Mouse (Mus musculus): Measurements from ENCODE around the gene H2al1a. TPM values are rescaled to one million over a fixed set of nuclear protein-coding genes. Genes with fewer than 3 reads are reported as not detected.
"Not testable (repeated sequence)": the region's sequence is repeated elsewhere in the genome, so short reads cannot be mapped to it uniquely, and the experiment has no call there.

Gene H2al1a
- polyA plus RNA-seq, 1 experiment from 2014 or later: not detected

DNA sequence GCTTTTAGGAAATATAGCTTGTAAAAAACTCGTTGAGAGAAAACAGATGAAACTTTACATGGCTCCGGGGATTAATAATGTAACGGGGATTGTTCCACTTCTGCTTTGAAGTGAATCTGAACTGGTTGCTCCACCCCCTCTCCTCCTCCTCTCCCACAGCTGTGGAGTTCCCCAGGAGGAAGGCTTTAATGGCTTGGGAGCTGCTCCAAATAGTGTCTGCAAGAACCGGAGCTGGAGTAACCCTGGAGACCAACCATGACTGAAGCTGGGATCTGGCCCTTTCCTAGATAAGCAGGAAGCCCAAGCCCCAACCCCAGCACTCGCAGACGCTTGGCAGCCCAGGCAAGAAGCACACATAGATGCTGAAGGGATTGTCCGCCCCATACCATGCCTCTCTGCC, 31.3 kb upstream of the H2al1a start:
- WGBS: 65% methylated on average over 7 of the region's 7 CpGs
- no peak for ATAC-seq
- TF ChIP-seq CTCF (IDR thresholded peaks at IDR 0.05; ENCODE audit: low read depth): no peak
- Histone ChIP-seq H3K36me3 (ENCODE audit: control insufficient read depth, insufficient read depth) (no peaks in the 10 kb centered on the region), H3K4me3 (ENCODE audit: low read depth, low read length) (no peak overlapping the region), H3K27ac (ENCODE audit: low read depth, low read length) (no peak overlapping the region), H3K9ac (ENCODE audit: low read depth, low read length) (no peak overlapping the region), H3K9me3 (ENCODE audit: control insufficient read depth) (no peaks in the 10 kb centered on the region), H3K27me3 (replicated peaks; ENCODE audit: control insufficient read depth, insufficient read depth, low read length) (no peaks in the 10 kb centered on the region), H3K4me1 (replicated peaks; ENCODE audit: control insufficient read depth, insufficient read depth, low read length) (no peaks in the 10 kb centered on the region), H3K4me2 (replicated peaks; ENCODE audit: low read depth) (no peak overlapping the region)

DNA sequence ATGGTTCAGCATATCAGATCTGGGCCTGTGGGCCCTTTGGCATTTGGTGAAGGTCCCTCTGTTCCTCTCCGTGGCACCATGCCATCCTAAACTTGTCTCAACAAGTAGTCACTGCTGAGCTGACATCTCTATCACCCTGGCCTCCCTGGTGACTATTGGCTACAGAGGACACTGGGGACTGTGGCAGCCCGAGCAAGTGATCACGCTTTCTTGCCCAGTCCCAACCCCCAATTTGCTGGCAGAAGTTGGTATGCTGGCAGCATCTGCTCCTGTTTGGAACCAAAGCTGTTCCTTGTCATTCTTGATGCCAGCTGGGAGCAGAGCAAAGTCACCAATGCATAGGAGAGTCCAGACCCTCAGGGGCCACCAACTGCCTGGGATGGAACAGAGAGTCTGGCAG, 30.0 kb upstream of the H2al1a start:
- H3K36me3 ChIP-seq (ENCODE audit: control insufficient read depth, insufficient read depth): no peaks in the 10 kb centered on the region
- no peak overlapping the region for H3K4me3 ChIP-seq (ENCODE audit: low read depth, low read length)
- H3K27me3 ChIP-seq (replicated peaks; ENCODE audit: control insufficient read depth, insufficient read depth, low read length): no peaks in the 10 kb centered on the region
- H3K9me3 ChIP-seq (ENCODE audit: control insufficient read depth): no peaks in the 10 kb centered on the region
- H3K9ac ChIP-seq (ENCODE audit: low read depth, low read length): no peak overlapping the region
- no peak for TF ChIP-seq CTCF (IDR thresholded peaks at IDR 0.05; ENCODE audit: low read depth)
- WGBS: 89% methylated on average over 3 of the region's 3 CpGs
- no peak overlapping the region for H3K4me2 ChIP-seq (replicated peaks; ENCODE audit: low read depth)
- H3K27ac ChIP-seq (ENCODE audit: low read depth, low read length): no peak overlapping the region
- H3K4me1 ChIP-seq (replicated peaks; ENCODE audit: control insufficient read depth, insufficient read depth, low read length): no peaks in the 10 kb centered on the region
- no peak for ATAC-seq

DNA sequence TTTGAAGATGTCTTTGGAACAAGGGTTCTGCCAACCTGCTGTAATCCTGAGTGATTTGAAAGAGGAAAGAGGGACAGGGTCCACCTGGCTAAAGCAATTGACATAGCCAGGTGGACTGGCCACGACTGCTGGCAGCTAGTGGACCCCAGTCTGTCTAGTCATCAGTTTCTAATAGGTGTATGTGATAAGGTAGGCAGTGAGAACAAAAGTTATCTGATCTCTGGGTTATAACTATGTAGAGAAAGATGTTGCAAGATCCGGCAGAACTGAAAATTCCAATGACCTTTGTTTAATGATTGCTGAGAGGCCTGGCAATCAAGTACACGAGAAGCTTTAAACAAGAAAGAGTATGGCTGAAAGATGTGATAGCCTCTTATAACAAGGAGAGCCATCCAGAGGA, 25.9 kb upstream of the H2al1a start:
- H3K4me1 ChIP-seq (replicated peaks; ENCODE audit: control insufficient read depth, insufficient read depth, low read length): no peaks in the 10 kb centered on the region
- H3K4me2 ChIP-seq (replicated peaks; ENCODE audit: low read depth): no peak overlapping the region
- no peak overlapping the region for H3K4me3 ChIP-seq (ENCODE audit: low read depth, low read length)
- TF ChIP-seq CTCF (IDR thresholded peaks at IDR 0.05; ENCODE audit: low read depth): no peak
- H3K27ac ChIP-seq (ENCODE audit: low read depth, low read length): no peak overlapping the region
- no peak overlapping the region for H3K9ac ChIP-seq (ENCODE audit: low read depth, low read length)
- no peaks in the 10 kb centered on the region for H3K36me3 ChIP-seq (ENCODE audit: control insufficient read depth, insufficient read depth)
- no peaks in the 10 kb centered on the region for H3K27me3 ChIP-seq (replicated peaks; ENCODE audit: control insufficient read depth, insufficient read depth, low read length)
- no peaks in the 10 kb centered on the region for H3K9me3 ChIP-seq (ENCODE audit: control insufficient read depth)
- 46% methylated on average over 3 of the region's 3 CpGs for WGBS
- ATAC-seq: no peak

GRCm38 (mm10) chrX:11277083-11277482, 22.0 kb upstream of the H2al1a start:
- H3K27ac ChIP-seq (ENCODE audit: low read depth, low read length): no peak overlapping the region
- no peaks in the 10 kb centered on the region for H3K4me1 ChIP-seq (replicated peaks; ENCODE audit: control insufficient read depth, insufficient read depth, low read length)
- no peak for ATAC-seq
- no peak overlapping the region for H3K4me3 ChIP-seq (ENCODE audit: low read depth, low read length)
- no peak for TF ChIP-seq CTCF (IDR thresholded peaks at IDR 0.05; ENCODE audit: low read depth)
- H3K4me2 ChIP-seq (replicated peaks; ENCODE audit: low read depth): no peak overlapping the region
- 67% methylated on average over 6 of the region's 6 CpGs for WGBS
- H3K36me3 ChIP-seq (ENCODE audit: control insufficient read depth, insufficient read depth): no peaks in the 10 kb centered on the region
- no peak overlapping the region for H3K9ac ChIP-seq (ENCODE audit: low read depth, low read length)
- no peaks in the 10 kb centered on the region for H3K9me3 ChIP-seq (ENCODE audit: control insufficient read depth)
- H3K27me3 ChIP-seq (replicated peaks; ENCODE audit: control insufficient read depth, insufficient read depth, low read length): no peaks in the 10 kb centered on the region

GRCm38 (mm10) chrX:11280741-11281140, 18.3 kb upstream of the H2al1a start:
- H3K27ac ChIP-seq (ENCODE audit: low read depth, low read length): no peak overlapping the region
- no peak for TF ChIP-seq CTCF (IDR thresholded peaks at IDR 0.05; ENCODE audit: low read depth)
- no peak for ATAC-seq
- no peaks in the 10 kb centered on the region for H3K36me3 ChIP-seq (ENCODE audit: control insufficient read depth, insufficient read depth)
- H3K4me3 ChIP-seq (ENCODE audit: low read depth, low read length): no peak overlapping the region
- H3K27me3 ChIP-seq (replicated peaks; ENCODE audit: control insufficient read depth, insufficient read depth, low read length): no peaks in the 10 kb centered on the region
- no peaks in the 10 kb centered on the region for H3K9me3 ChIP-seq (ENCODE audit: control insufficient read depth)
- H3K4me2 ChIP-seq (replicated peaks; ENCODE audit: low read depth): no peak overlapping the region
- 65% methylated on average over 2 of the region's 2 CpGs for WGBS
- H3K9ac ChIP-seq (ENCODE audit: low read depth, low read length): no peak overlapping the region
- no peaks in the 10 kb centered on the region for H3K4me1 ChIP-seq (replicated peaks; ENCODE audit: control insufficient read depth, insufficient read depth, low read length)

- Histone ChIP-seq H3K27me3 (replicated peaks; ENCODE audit: control insufficient read depth, insufficient read depth, low read length) (no peaks in the 10 kb centered on the region; the same call in 1 of the 2 replicates), H3K27ac (ENCODE audit: low read depth, low read length) (no peak overlapping the region), H3K9me3 (ENCODE audit: control insufficient read depth) (no peaks in the 10 kb centered on the region), H3K9ac (ENCODE audit: low read depth, low read length) (no peak overlapping the region), H3K4me3 (ENCODE audit: low read depth, low read length) (no peak overlapping the region), H3K4me2 (replicated peaks; ENCODE audit: low read depth) (no peak overlapping the region), H3K36me3 (ENCODE audit: control insufficient read depth, insufficient read depth) (no peaks in the 10 kb centered on the region), H3K4me1 (replicated peaks; ENCODE audit: control insufficient read depth, insufficient read depth, low read length) (no peaks in the 10 kb centered on the region)
- WGBS: 46% methylated on average over 14 of the region's 14 CpGs
- no peak for ATAC-seq
- TF ChIP-seq CTCF (IDR thresholded peaks at IDR 0.05; ENCODE audit: low read depth): no peak
Measured at GRCm38 (mm10) chrX:11288306-11288882, 10.7 kb upstream of the H2al1a start.

GRCm38 (mm10) chrX:11289244-11289643, 9.8 kb upstream of the H2al1a start:
- Histone ChIP-seq H3K9me3 (ENCODE audit: control insufficient read depth) (no peaks in the 10 kb centered on the region), H3K4me3 (ENCODE audit: low read depth, low read length) (no peak overlapping the region), H3K27me3 (replicated peaks; ENCODE audit: control insufficient read depth, insufficient read depth, low read length) (no peaks in the 10 kb centered on the region; the same call in 1 of the 2 replicates), H3K4me1 (replicated peaks; ENCODE audit: control insufficient read depth, insufficient read depth, low read length) (no peaks in the 10 kb centered on the region), H3K27ac (ENCODE audit: low read depth, low read length) (no peak overlapping the region), H3K9ac (ENCODE audit: low read depth, low read length) (no peak overlapping the region), H3K4me2 (replicated peaks; ENCODE audit: low read depth) (no peak overlapping the region), H3K36me3 (ENCODE audit: control insufficient read depth, insufficient read depth) (no peaks in the 10 kb centered on the region)
- no peak for TF ChIP-seq CTCF (IDR thresholded peaks at IDR 0.05; ENCODE audit: low read depth)
- WGBS: 72% methylated on average over 4 of the region's 4 CpGs
- ATAC-seq: no peak

GRCm38 (mm10) chrX:11302132-11302531, 3.1 kb downstream of the H2al1a start, which contains the start of gene H2al1b:
TSS of gene H2al1b (plus strand) at chrX:11302432.
- H3K4me3 ChIP-seq (ENCODE audit: low read depth, low read length); H3K9ac ChIP-seq (ENCODE audit: low read depth, low read length); H3K9me3 ChIP-seq (ENCODE audit: control insufficient read depth); H3K36me3 ChIP-seq (ENCODE audit: control insufficient read depth, insufficient read depth); H3K4me2 ChIP-seq (replicated peaks; ENCODE audit: low read depth); ATAC-seq; H3K4me1 ChIP-seq (replicated peaks; ENCODE audit: control insufficient read depth, insufficient read depth, low read length); H3K27me3 ChIP-seq (replicated peaks; ENCODE audit: control insufficient read depth, insufficient read depth, low read length); H3K27ac ChIP-seq (ENCODE audit: low read depth, low read length): not testable (repeated sequence)
- WGBS: 87% methylated on average over 1 of the region's 3 CpGs

- not testable (repeated sequence) for H3K27me3 ChIP-seq (replicated peaks; ENCODE audit: control insufficient read depth, insufficient read depth, low read length); H3K4me3 ChIP-seq (ENCODE audit: low read depth, low read length); H3K9me3 ChIP-seq (ENCODE audit: control insufficient read depth); H3K27ac ChIP-seq (ENCODE audit: low read depth, low read length); H3K9ac ChIP-seq (ENCODE audit: low read depth, low read length); H3K36me3 ChIP-seq (ENCODE audit: control insufficient read depth, insufficient read depth); ATAC-seq; H3K4me2 ChIP-seq (replicated peaks; ENCODE audit: low read depth); H3K4me1 ChIP-seq (replicated peaks; ENCODE audit: control insufficient read depth, insufficient read depth, low read length)
- 78% methylated on average over 1 of the region's 6 CpGs for WGBS
Measured at GRCm38 (mm10) chrX:11305355-11305754, 6.3 kb downstream of the H2al1a start, which contains the start of gene H2al1c. TSS of gene H2al1c (plus strand) at chrX:11305655.

Data from intestine, postnatal 0 days (tissue).